Mouse (Mus musculus) thymus, adult 2 months (tissue): ENCODE data around the gene Phrf1. TPM values are rescaled to one million over a fixed set of nuclear protein-coding genes. Genes with fewer than 3 reads are reported as not detected.

Experiments
- DNase-seq: peaks from one replicate; pipeline ENCODE4 v3.0.0; 2021
- H3K27ac ChIP-seq: fragments of 200-500 bp; 2 replicates; pipeline ENCODE4 v1.5.1; 2012; ENCODE audit warnings: low read length, control low read depth; ENCODE audit not compliant: control insufficient read depth, insufficient read depth
- H3K27me3 ChIP-seq: fragments of 200-500 bp; 2 replicates; pipeline ENCODE4 v1.6.1; 2012; ENCODE audit warnings: mild to moderate bottlenecking, low read length, moderate library complexity, mixed read lengths; ENCODE audit not compliant: control insufficient read depth, insufficient read depth
- H3K36me3 ChIP-seq: fragments of 200-500 bp; 2 replicates; pipeline ENCODE4 v1.6.1; 2012; ENCODE audit warnings: mild to moderate bottlenecking, low read length, moderate library complexity; ENCODE audit not compliant: control insufficient read depth, insufficient read depth
- H3K4me1 ChIP-seq: fragments of 200-500 bp; replicated peaks from 2 replicates; pipeline ENCODE4 v1.6.1; 2012; ENCODE audit warnings: low read length; ENCODE audit not compliant: control insufficient read depth, insufficient read depth
- H3K4me3 ChIP-seq: fragments of 200-500 bp; 2 replicates; pipeline ENCODE4 v1.5.1; 2012; ENCODE audit warnings: mild to moderate bottlenecking, low read length, control low read depth, moderate library complexity; ENCODE audit not compliant: control insufficient read depth, insufficient read depth
- CTCF ChIP-seq: fragments of 200-500 bp; IDR thresholded peaks from 2 replicates; pipeline ENCODE4 v1.5.1; 2012; ENCODE audit warnings: mild to moderate bottlenecking, control low read depth, low read length, moderate library complexity, borderline replicate concordance; ENCODE audit not compliant: control insufficient read depth, poor library complexity, insufficient read depth; ENCODE audit errors: extremely low read depth
- POLR2A ChIP-seq: fragments of 200-500 bp; IDR thresholded peaks from 2 replicates; pipeline ENCODE4 v1.6.1; 2012; ENCODE audit warnings: mild to moderate bottlenecking, low read length, control low read depth, moderate library complexity; ENCODE audit not compliant: control insufficient read depth, poor library complexity, insufficient read depth; ENCODE audit errors: extremely low read depth
- WGBS: fragments of 180-500 bp; shearing (Covaris S2); methylation state at CpG from one replicate; pipeline ENCODE4 v1.1.7; 2018; 5-methylcytosine and 5-hydroxymethylcytosine counted together
- polyA plus RNA-seq: library from polyadenylated mRNA; depleted of rRNA; stranded (reverse); fragments of >200 nt; gene quantifications from 2 replicates; pipeline ENCODE4 v1.2.3, GENCODE M21; 2012

Gene Phrf1
- polyA plus RNA-seq, 1 experiment, result 64.1 TPM

DNA sequence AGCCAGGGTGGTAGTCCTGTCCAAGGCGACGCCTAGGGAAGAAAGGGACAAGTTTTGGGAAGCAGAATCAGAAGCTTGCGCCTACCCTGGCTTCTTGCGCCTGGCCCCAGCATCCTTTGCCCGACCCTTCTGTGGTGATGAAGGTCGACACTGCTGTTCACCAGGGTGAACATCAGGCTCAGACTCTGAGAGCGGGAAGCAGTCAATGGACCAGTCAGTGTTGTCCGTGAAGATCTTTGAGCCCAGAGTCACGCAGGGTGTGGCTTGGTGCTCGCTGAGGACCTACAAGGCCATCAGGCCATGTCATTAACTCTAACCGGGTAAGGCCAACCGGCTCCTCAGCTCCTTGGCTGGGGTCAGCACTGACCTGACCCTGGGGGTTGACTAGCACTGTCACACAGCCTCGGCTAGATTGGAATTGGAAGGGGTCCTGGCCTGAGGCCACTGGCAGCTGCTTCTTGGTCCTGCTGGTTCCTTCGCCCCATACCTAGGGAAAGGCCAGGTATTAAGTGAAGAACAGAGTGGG is 17.9 kb upstream of the Phrf1 start:
- Histone ChIP-seq H3K36me3 (no peaks in the 10 kb centered on the region), H3K27me3 (no peaks in the 10 kb centered on the region), H3K27ac (no peak overlapping the region), H3K4me1 (peaks cover 5% of the 10 kb centered on the region), H3K4me3 (no peak overlapping the region)
- TF ChIP-seq CTCF (no peak), POLR2A (no peak)
- 97% methylated on average over 14 of the region's 14 CpGs for WGBS
- DNase-seq, result no peak

DNA sequence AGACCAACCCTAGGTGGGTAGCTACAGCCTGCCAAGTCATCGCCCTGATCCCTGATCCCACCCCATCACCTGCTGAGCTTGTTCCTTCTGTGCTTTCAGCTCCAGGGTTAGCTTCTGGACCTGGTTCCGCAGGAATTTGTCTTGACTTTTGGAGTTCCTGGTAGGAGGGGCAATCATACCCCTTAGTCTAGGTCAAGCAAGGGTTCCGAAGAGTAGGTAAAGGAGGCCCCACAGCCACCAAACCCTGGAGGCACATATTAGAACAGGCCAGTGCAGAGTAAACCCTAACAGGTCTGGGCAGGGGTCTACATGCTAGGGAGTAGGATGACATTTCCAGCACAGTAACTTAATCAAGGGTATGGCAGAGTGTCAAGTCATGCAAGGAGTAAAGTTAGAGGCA is 15.5 kb upstream of the Phrf1 start:
- DNase-seq, result no peak
- Histone ChIP-seq H3K27me3 (no peaks in the 10 kb centered on the region), H3K4me1 (peaks cover 11% of the 10 kb centered on the region), H3K4me3 (no peak overlapping the region), H3K36me3 (no peaks in the 10 kb centered on the region), H3K27ac (no peak overlapping the region)
- 93% methylated on average over 3 of the region's 3 CpGs for WGBS
- TF ChIP-seq CTCF (no peak), POLR2A (no peak)

DNA sequence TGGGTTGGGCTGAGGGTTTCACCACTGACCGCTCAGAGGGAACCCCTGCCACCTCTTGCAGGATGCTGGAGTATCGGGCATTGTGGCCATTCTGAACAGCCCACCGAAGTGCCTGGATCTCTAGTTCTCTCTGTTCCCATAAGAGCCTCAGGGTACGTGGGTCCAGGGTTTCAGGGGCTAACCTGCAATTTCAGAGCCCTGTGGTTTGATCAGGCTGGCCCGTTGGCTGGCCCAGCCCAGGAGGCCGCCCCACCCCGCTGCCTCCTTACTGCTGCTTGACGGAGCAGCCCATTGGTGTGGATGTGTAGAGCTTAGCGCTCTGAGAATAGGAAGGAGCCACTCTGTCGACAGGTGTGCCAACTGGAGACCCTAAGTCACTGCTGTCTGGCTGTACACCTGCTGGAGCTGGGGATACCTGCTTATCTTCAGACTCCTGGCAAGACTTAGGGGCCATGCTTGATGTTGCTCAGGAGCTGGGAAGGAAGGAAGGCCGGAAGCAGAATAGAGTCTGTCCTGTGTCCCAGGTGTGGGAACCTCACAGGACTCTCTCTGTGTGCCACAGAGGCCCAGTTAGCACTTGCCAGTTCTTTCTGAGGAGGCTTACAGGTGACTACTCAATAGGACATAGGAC is 14.9 kb upstream of the Phrf1 start, which contains the start of gene Lmntd2:
TSS of gene Lmntd2 (minus strand) at position 476 of the 631 bp plus-strand sequence.
- TF ChIP-seq CTCF, result no peak
- no peak for TF ChIP-seq POLR2A
- peaks cover 11% of the 10 kb centered on the region for H3K4me1 ChIP-seq
- H3K27ac ChIP-seq, result no peak within 1 kb of the TSS
- no peak for DNase-seq
- WGBS, result 95% methylated on average over 11 of the region's 11 CpGs
- no peak within 1 kb of the TSS for H3K4me3 ChIP-seq
- H3K36me3 ChIP-seq, result no peaks in the 10 kb centered on the region
- H3K27me3 ChIP-seq, result no peaks in the 10 kb centered on the region

DNA sequence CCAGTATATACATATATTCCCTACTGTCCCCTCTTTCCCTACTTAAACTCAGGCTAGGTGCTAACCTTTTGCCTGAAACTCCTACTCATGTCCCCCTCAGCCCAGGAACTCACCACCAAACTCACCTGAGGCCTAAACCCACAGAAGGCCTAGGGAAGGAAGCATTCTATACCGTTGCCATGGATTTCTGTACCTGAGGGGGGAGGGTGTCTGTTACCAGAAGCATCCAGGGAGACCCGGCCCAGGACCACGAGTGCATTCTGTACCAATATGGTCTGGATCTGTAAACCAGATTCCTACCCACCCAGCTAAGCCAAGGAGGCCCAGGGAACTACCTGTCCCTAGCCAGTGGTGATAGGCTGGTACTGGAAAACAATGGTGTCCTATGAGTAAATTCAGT is 14.3 kb upstream of the Phrf1 start:
- H3K36me3 ChIP-seq, result no peaks in the 10 kb centered on the region
- no peak overlapping the region for H3K27ac ChIP-seq
- TF ChIP-seq CTCF (no peak), POLR2A (no peak)
- 87% methylated on average over 3 of the region's 3 CpGs for WGBS
- H3K27me3 ChIP-seq, result no peaks in the 10 kb centered on the region
- H3K4me1 ChIP-seq, result peaks cover 11% of the 10 kb centered on the region
- DNase-seq, result no peak
- H3K4me3 ChIP-seq, result no peak overlapping the region

DNA sequence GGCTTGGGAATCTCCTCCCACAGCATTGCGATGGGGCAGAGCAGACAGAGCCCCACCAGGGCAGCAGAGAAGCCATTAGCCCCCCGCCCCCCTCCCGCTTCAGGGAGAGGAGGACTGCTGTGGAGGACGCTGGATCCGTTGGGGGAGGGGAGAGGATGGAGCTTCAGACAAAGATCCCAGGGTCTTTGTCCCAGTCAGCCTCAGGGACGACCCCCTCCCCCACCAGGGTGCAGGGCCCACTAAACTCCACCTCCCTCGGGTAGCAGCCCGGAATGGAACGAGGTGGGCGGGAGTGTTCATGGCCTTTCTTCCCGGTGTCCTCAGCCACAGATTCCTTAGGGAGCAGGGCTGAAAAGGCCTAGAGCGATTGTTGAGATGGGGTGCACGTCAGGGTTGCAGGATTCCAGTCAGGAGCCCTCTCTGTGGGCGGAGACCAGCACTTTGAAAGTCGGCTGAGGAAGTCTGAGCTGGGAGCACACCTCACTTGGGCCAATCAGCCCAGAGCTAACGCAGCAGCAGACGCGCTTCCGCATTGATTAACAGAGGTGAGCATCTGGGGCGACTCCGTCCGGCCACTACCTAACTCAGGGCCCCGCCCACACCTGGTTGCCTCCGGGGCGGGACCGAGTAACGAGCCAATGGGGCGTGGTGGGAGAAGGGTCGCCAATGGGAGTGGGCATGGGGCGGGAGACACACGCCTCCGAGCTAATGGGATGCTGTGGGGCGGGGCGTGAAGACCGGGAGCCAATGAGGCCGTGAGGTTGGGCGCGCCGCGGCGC is 13.3 kb upstream of the Phrf1 start, which contains the start of gene Rassf7:
TSS of gene Rassf7 (plus strand) at position 760 of the 779 bp plus-strand sequence.
- Histone ChIP-seq H3K4me1 (peaks cover 11% of the 10 kb centered on the region), H3K36me3 (no peaks in the 10 kb centered on the region), H3K27ac (no peak within 1 kb of the TSS), H3K27me3 (no peaks in the 10 kb centered on the region), H3K4me3 (peak within 1 kb of the TSS; percentile 72)
- peak; percentile 98 for DNase-seq
- WGBS, result 6% methylated on average over 41 of the region's 41 CpGs
- TF ChIP-seq CTCF (peak; percentile 56; the same call in 1 of the 2 replicates), POLR2A (peak; percentile 71)

DNA sequence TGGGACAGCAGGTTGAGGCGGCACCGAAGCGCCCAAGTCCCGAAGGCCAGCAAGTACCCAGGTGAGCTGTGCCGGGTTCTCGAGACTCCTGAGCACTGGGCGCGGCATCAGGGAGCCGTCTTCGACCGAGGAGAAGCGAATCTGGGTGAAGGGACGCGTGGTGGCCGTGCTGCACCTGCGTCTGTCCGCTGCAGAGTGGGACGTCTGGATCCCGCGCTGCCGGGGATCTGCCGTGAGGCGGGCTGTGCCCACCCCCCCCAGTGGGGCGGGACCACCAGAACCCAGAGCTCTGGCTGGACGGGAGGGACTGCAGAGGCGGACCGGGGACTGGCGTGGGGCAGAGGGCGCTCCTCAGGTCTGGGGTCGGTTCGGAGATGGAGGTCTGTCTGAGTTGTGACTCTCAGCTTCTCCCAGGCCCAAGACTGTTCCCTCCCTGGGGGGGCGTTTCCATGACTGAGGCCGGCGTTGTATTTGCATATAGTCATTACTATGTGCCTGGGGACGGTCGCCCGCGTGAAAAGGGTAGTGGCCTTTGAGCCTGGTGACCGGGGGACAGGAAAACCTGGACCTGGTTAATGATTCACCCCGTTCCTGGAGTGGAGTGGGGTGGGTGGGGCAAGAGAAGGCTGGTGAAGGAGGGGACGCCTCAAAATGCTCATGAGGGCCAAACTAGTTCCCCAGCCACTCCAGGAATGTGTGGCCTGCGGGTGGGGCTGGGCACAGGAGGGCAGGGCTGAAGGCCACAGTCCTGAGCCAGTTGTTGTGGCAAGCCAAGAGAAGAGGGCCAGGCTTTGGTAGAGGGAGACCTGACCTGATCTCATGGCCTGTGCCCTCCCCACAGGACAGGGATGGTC is 12.5 kb upstream of the Phrf1 start:
- no peaks in the 10 kb centered on the region for H3K27me3 ChIP-seq
- WGBS, result 3% methylated on average over 42 of the region's 42 CpGs
- no peaks in the 10 kb centered on the region for H3K36me3 ChIP-seq
- no peak; the same call in 1 of the 2 replicates for TF ChIP-seq POLR2A
- no peak; the same call in 1 of the 2 replicates for TF ChIP-seq CTCF
- H3K4me1 ChIP-seq, result peaks cover 12% of the 10 kb centered on the region
- DNase-seq, result no peak
- H3K27ac ChIP-seq, result no peak overlapping the region
- peak overlapping the region; percentile 72 for H3K4me3 ChIP-seq
